Mouse (Mus musculus): Measurements from ENCODE around the gene 4930407I10Rik. TPM values are rescaled to one million over a fixed set of nuclear protein-coding genes. Genes with fewer than 3 reads are reported as not detected.

The 4930407I10Rik gene
- polyA plus RNA-seq, 1 experiment = not detected

- Histone ChIP-seq H3K27ac (replicated peaks; ENCODE audit: low read depth, low read length) (no peak overlapping the region), H3K4me1 (ENCODE audit: control insufficient read depth, insufficient read depth, insufficient read length, low read length) (no peaks in the 10 kb centered on the region), H3K4me3 (ENCODE audit: insufficient read depth, low read depth, low read length) (no peak overlapping the region)
Observed at GRCm38 (mm10) chr15:82086131-82086530, 27.2 kb downstream of the 4930407I10Rik start.

DNA sequence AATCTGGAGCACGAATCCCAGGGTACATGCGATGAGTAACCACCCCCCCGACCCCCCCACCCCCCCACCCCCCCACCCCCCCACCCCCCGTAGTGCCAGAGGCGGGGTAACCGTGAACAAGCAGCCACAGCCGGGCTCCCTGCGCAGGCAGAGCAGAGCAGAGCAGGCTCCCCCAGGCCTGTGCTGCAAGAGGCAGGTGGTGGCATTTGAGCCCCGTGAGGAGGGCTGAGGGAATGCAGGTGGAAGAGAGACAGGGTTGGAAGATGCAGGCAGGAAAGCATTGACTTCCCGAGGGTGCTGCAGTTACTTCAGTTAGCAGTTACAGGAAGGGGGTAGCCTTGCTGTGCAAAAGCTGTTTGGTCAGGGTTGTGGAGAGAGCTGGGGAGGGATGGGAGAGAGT lies 28.3 kb downstream of the 4930407I10Rik start:
- H3K4me1 ChIP-seq (ENCODE audit: control insufficient read depth, insufficient read depth, insufficient read length, low read length) = no peaks in the 10 kb centered on the region
- H3K27ac ChIP-seq (replicated peaks; ENCODE audit: low read depth, low read length) = no peak overlapping the region
- H3K4me3 ChIP-seq (ENCODE audit: insufficient read depth, low read depth, low read length) = no peak overlapping the region

DNA sequence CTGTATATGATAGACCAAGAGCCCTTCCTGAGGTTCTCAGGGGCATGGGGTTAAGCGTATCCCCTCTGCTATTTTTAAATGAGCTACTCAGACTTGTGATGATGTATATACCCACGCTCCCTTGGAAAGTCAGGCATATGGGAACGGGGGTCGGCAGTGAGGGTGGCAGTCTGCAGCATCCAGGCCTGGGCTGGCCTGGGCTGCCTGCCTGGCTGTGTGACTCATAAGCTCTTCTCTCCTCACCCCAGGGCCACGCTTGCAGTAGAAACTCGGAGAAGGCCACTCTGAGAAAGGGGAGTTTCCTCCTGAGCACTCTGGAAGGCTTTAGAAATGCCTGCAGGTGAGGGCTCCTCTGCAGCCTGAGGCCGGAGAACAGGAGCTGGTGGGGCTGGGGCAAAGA lies 32.1 kb downstream of the 4930407I10Rik start:
- H3K27ac ChIP-seq (replicated peaks; ENCODE audit: low read depth, low read length) = no peak overlapping the region
- H3K4me3 ChIP-seq (ENCODE audit: insufficient read depth, low read depth, low read length) = no peak overlapping the region
- no peaks in the 10 kb centered on the region for H3K4me1 ChIP-seq (ENCODE audit: control insufficient read depth, insufficient read depth, insufficient read length, low read length)

- Histone ChIP-seq H3K4me3 (ENCODE audit: insufficient read depth, low read depth, low read length) (no peak overlapping the region), H3K27ac (replicated peaks; ENCODE audit: low read depth, low read length) (no peak overlapping the region), H3K4me1 (ENCODE audit: control insufficient read depth, insufficient read depth, insufficient read length, low read length) (no peaks in the 10 kb centered on the region)
Observed at GRCm38 (mm10) chr15:82106953-82107555, 48.1 kb downstream of the 4930407I10Rik start.

Other genes starting within 250 kb of the 4930407I10Rik start
- gene Tob2, start 200.4 kb upstream of the 4930407I10Rik start, polyA plus RNA-seq (2012; ENCODE audit: insufficient read depth, insufficient read length, missing spikeins) = 79.0 and 87.4 TPM in 2 replicates
- 42.4 and 46.3 TPM in 2 replicates for gene Phf5a, start 187.2 kb upstream of the 4930407I10Rik start, polyA plus RNA-seq (2012; ENCODE audit: insufficient read depth, insufficient read length, missing spikeins)
- gene Aco2, start 186.8 kb upstream of the 4930407I10Rik start, polyA plus RNA-seq (2012; ENCODE audit: insufficient read depth, insufficient read length, missing spikeins) = 3,633 and 4,102 TPM in 2 replicates
- 2.8 and 13.2 TPM in 2 replicates for gene Polr3h, start 132.9 kb upstream of the 4930407I10Rik start, polyA plus RNA-seq (2012; ENCODE audit: insufficient read depth, insufficient read length, missing spikeins)
- gene Csdc2, start 122.4 kb upstream of the 4930407I10Rik start, polyA plus RNA-seq (2012; ENCODE audit: insufficient read depth, insufficient read length, missing spikeins) = not detected in 2 replicates
- gene Pmm1, start 98.2 kb upstream of the 4930407I10Rik start, polyA plus RNA-seq (2012; ENCODE audit: insufficient read depth, insufficient read length, missing spikeins) = 86.8 and 130 TPM in 2 replicates
- not detected in 2 replicates for gene 1700029P11Rik, start 78.6 kb upstream of the 4930407I10Rik start, polyA plus RNA-seq (2012; ENCODE audit: insufficient read depth, insufficient read length, missing spikeins)
- gene Xrcc6, start 71.3 kb upstream of the 4930407I10Rik start, polyA plus RNA-seq (2012; ENCODE audit: insufficient read depth, insufficient read length, missing spikeins) = 119 and 145 TPM in 2 replicates
- 5.1 and 9.2 TPM in 2 replicates for gene Desi1, start 25.3 kb upstream of the 4930407I10Rik start, polyA plus RNA-seq (2012; ENCODE audit: insufficient read depth, insufficient read length, missing spikeins)
- 88.5 and 124 TPM in 2 replicates for gene Snu13, start 11.6 kb upstream of the 4930407I10Rik start, polyA plus RNA-seq (2012; ENCODE audit: insufficient read depth, insufficient read length, missing spikeins)
- gene Mei1, start 10.8 kb downstream of the 4930407I10Rik start, polyA plus RNA-seq (2012; ENCODE audit: insufficient read depth, insufficient read length, missing spikeins) = not detected in 2 replicates
- gene Ccdc134, start 68.8 kb downstream of the 4930407I10Rik start, polyA plus RNA-seq (2012; ENCODE audit: insufficient read depth, insufficient read length, missing spikeins) = 3.6 and 4.3 TPM in 2 replicates
- gene Srebf2, start 88.0 kb downstream of the 4930407I10Rik start, polyA plus RNA-seq (2012; ENCODE audit: insufficient read depth, insufficient read length, missing spikeins) = 24.3 and 25.3 TPM in 2 replicates
- gene Shisa8, start 153.7 kb downstream of the 4930407I10Rik start, polyA plus RNA-seq (2012; ENCODE audit: insufficient read depth, insufficient read length, missing spikeins) = not detected in 2 replicates
- not detected in 2 replicates for gene Tnfrsf13c, start 165.2 kb downstream of the 4930407I10Rik start, polyA plus RNA-seq (2012; ENCODE audit: insufficient read depth, insufficient read length, missing spikeins)
- gene Cenpm, start 185.6 kb downstream of the 4930407I10Rik start, polyA plus RNA-seq (2012; ENCODE audit: insufficient read depth, insufficient read length, missing spikeins) = not detected in 2 replicates
- not detected in 2 replicates for gene 1500009C09Rik, start 193.2 kb downstream of the 4930407I10Rik start, polyA plus RNA-seq (2012; ENCODE audit: insufficient read depth, insufficient read length, missing spikeins)
- 0.28 TPM in 1 of 2 replicates, not detected in the other for gene Sept3, start 215.7 kb downstream of the 4930407I10Rik start, polyA plus RNA-seq (2012; ENCODE audit: insufficient read depth, insufficient read length, missing spikeins)
- gene Wbp2nl, start 239.8 kb downstream of the 4930407I10Rik start, polyA plus RNA-seq (2012; ENCODE audit: insufficient read depth, insufficient read length, missing spikeins) = not detected in 2 replicates

All from brown adipose tissue, adult 24 weeks (tissue).